Mouse (Mus musculus): Measurements from ENCODE around the gene Rabgef1. TPM values are rescaled to one million over a fixed set of nuclear protein-coding genes. Genes with fewer than 3 reads are reported as not detected.

Gene Rabgef1
- total and polyA plus RNA-seq, 2 experiments, result 11.8 to 13.1 TPM

GRCm38 (mm10) chr5:130193760-130194159 is 22.2 kb downstream of the Rabgef1 start:
- Histone ChIP-seq H3K27ac (replicated peaks; ENCODE audit: insufficient read depth, low read depth, low read length) (0 out of 2 replicates have a peak overlapping the region, but pooled peaks have one; percentile 8), H3K79me2 (ENCODE audit: control insufficient read depth, insufficient read depth, low read length) (peaks cover 9% of the 10 kb centered on the region; the same call in 1 of the 2 replicates), H3K36me3 (ENCODE audit: control insufficient read depth, insufficient read depth, low read length) (peaks cover 39% of the 10 kb centered on the region), H3K9ac (ENCODE audit: low read depth, low read length) (no peak overlapping the region), H3K4me3 (ENCODE audit: insufficient read depth, low read depth, low read length) (no peak overlapping the region), H3K4me1 (ENCODE audit: control insufficient read depth, insufficient read depth, low read length) (peaks cover 35% of the 10 kb centered on the region), H3K27me3 (ENCODE audit: control insufficient read depth, insufficient read depth, low read length) (no peaks in the 10 kb centered on the region)
- TF ChIP-seq CTCF (IDR thresholded peaks at IDR 0.05; ENCODE audit: low read depth, low read length) (no peak), POLR2A (IDR thresholded peaks at IDR 0.05; ENCODE audit: extremely low read depth, insufficient read depth, low read length) (no peak)
- no peak for DNase-seq (ENCODE audit: extremely low read depth, low read depth, low spot score)
- 88% methylated on average over 3 of the region's 3 CpGs for WGBS

DNA sequence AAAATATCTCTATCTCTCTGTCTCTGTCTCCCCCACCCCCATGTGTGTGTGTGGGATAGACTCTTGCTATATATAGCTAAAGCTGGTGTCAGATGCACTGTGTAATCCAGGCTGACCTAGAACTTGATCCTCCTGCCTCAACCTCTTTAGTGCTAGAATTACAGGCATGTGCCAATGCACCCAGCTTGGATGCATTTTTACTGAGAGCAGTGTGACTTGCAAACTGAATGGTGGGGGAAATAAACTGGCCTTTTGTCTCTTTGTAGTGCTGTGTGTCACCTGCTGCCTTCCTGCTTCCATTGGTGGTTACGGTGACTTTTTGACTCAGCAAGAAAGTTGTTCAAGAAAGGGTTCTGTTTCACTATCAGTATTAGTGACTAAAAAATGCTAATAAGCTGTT is 24.7 kb downstream of the Rabgef1 start:
- no peak for DNase-seq (ENCODE audit: extremely low read depth, low read depth, low spot score)
- peaks cover 36% of the 10 kb centered on the region for H3K36me3 ChIP-seq (ENCODE audit: control insufficient read depth, insufficient read depth, low read length)
- peaks cover 9% of the 10 kb centered on the region; the same call in 1 of the 2 replicates for H3K79me2 ChIP-seq (ENCODE audit: control insufficient read depth, insufficient read depth, low read length)
- no peak overlapping the region for H3K4me3 ChIP-seq (ENCODE audit: insufficient read depth, low read depth, low read length)
- H3K4me1 ChIP-seq (ENCODE audit: control insufficient read depth, insufficient read depth, low read length), result peaks cover 34% of the 10 kb centered on the region
- TF ChIP-seq POLR2A (IDR thresholded peaks at IDR 0.05; ENCODE audit: extremely low read depth, insufficient read depth, low read length) (no peak), CTCF (IDR thresholded peaks at IDR 0.05; ENCODE audit: low read depth, low read length) (no peak)
- H3K9ac ChIP-seq (ENCODE audit: low read depth, low read length), result no peak overlapping the region
- H3K27me3 ChIP-seq (ENCODE audit: control insufficient read depth, insufficient read depth, low read length), result no peaks in the 10 kb centered on the region
- H3K27ac ChIP-seq (replicated peaks; ENCODE audit: insufficient read depth, low read depth, low read length), result no peak overlapping the region
- WGBS, result 81% methylated on average over 1 of the region's 1 CpGs

GRCm38 (mm10) chr5:130197454-130197853 is 25.9 kb downstream of the Rabgef1 start:
- Histone ChIP-seq H3K79me2 (ENCODE audit: control insufficient read depth, insufficient read depth, low read length) (peaks cover 12% of the 10 kb centered on the region; the same call in 1 of the 2 replicates), H3K4me3 (ENCODE audit: insufficient read depth, low read depth, low read length) (no peak overlapping the region), H3K4me1 (ENCODE audit: control insufficient read depth, insufficient read depth, low read length) (peaks cover 27% of the 10 kb centered on the region), H3K9ac (ENCODE audit: low read depth, low read length) (no peak overlapping the region), H3K27ac (replicated peaks; ENCODE audit: insufficient read depth, low read depth, low read length) (no peak overlapping the region), H3K27me3 (ENCODE audit: control insufficient read depth, insufficient read depth, low read length) (no peaks in the 10 kb centered on the region), H3K36me3 (ENCODE audit: control insufficient read depth, insufficient read depth, low read length) (peaks cover 31% of the 10 kb centered on the region)
- WGBS, result 61% methylated on average over 3 of the region's 3 CpGs
- TF ChIP-seq CTCF (IDR thresholded peaks at IDR 0.05; ENCODE audit: low read depth, low read length), result no peak
- TF ChIP-seq POLR2A (IDR thresholded peaks at IDR 0.05; ENCODE audit: extremely low read depth, insufficient read depth, low read length), result no peak
- DNase-seq (ENCODE audit: extremely low read depth, low read depth, low spot score), result no peak

DNA sequence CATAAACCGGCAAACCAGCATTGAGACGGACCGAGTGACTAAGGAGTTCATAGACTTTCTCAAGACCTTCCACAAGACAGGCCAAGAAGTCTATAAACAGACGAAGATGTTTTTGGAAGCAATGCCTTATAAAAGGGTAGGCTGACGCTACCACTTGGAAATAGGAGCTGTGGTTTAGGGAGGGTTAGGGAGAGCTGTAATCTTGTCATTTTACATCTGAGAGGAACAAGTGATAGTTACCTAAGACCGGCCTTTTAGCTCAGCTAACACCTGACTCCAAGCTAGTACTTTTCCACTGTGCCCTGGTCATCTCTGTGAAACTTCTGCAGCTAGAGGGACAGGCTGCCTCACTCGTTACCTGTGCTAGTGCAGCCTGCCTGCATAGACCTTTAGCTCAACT is 26.4 kb downstream of the Rabgef1 start:
- TF ChIP-seq CTCF (IDR thresholded peaks at IDR 0.05; ENCODE audit: low read depth, low read length), result no peak
- TF ChIP-seq POLR2A (IDR thresholded peaks at IDR 0.05; ENCODE audit: extremely low read depth, insufficient read depth, low read length), result no peak
- H3K36me3 ChIP-seq (ENCODE audit: control insufficient read depth, insufficient read depth, low read length), result peaks cover 31% of the 10 kb centered on the region
- no peaks in the 10 kb centered on the region for H3K27me3 ChIP-seq (ENCODE audit: control insufficient read depth, insufficient read depth, low read length)
- H3K79me2 ChIP-seq (ENCODE audit: control insufficient read depth, insufficient read depth, low read length), result peaks cover 12% of the 10 kb centered on the region; the same call in 1 of the 2 replicates
- no peak for DNase-seq (ENCODE audit: extremely low read depth, low read depth, low spot score)
- H3K9ac ChIP-seq (ENCODE audit: low read depth, low read length), result no peak overlapping the region
- WGBS, result 91% methylated on average over 7 of the region's 7 CpGs
- no peak overlapping the region for H3K27ac ChIP-seq (replicated peaks; ENCODE audit: insufficient read depth, low read depth, low read length)
- H3K4me1 ChIP-seq (ENCODE audit: control insufficient read depth, insufficient read depth, low read length), result peaks cover 30% of the 10 kb centered on the region
- no peak overlapping the region for H3K4me3 ChIP-seq (ENCODE audit: insufficient read depth, low read depth, low read length)

- Histone ChIP-seq H3K9ac (ENCODE audit: low read depth, low read length) (no peak overlapping the region; the same call in 1 of the 2 replicates), H3K27ac (replicated peaks; ENCODE audit: insufficient read depth, low read depth, low read length) (peak overlapping the region; percentile 91), H3K79me2 (ENCODE audit: control insufficient read depth, insufficient read depth, low read length) (peaks cover 6% of the 10 kb centered on the region; the same call in 1 of the 2 replicates), H3K4me3 (ENCODE audit: insufficient read depth, low read depth, low read length) (no peak overlapping the region), H3K27me3 (ENCODE audit: control insufficient read depth, insufficient read depth, low read length) (no peaks in the 10 kb centered on the region), H3K4me1 (ENCODE audit: control insufficient read depth, insufficient read depth, low read length) (peaks cover 29% of the 10 kb centered on the region), H3K36me3 (ENCODE audit: control insufficient read depth, insufficient read depth, low read length) (peaks cover 25% of the 10 kb centered on the region)
- DNase-seq (ENCODE audit: extremely low read depth, low read depth, low spot score), result peak; percentile 99
- TF ChIP-seq POLR2A (IDR thresholded peaks at IDR 0.05; ENCODE audit: extremely low read depth, insufficient read depth, low read length) (no peak), CTCF (IDR thresholded peaks at IDR 0.05; ENCODE audit: low read depth, low read length) (no peak)
- 25% methylated on average over 10 of the region's 10 CpGs for WGBS
These were observed 28.8 kb downstream of the Rabgef1 start for GRCm38 (mm10) chr5:130200233-130201029.

GRCm38 (mm10) chr5:130203948-130204347 is 32.4 kb downstream of the Rabgef1 start:
- Histone ChIP-seq H3K4me3 (ENCODE audit: insufficient read depth, low read depth, low read length) (no peak overlapping the region), H3K27me3 (ENCODE audit: control insufficient read depth, insufficient read depth, low read length) (no peaks in the 10 kb centered on the region), H3K9ac (ENCODE audit: low read depth, low read length) (no peak overlapping the region), H3K4me1 (ENCODE audit: control insufficient read depth, insufficient read depth, low read length) (peaks cover 30% of the 10 kb centered on the region), H3K27ac (replicated peaks; ENCODE audit: insufficient read depth, low read depth, low read length) (peak overlapping the region; percentile 43), H3K79me2 (ENCODE audit: control insufficient read depth, insufficient read depth, low read length) (0 out of 2 replicates have a peak, but pooled peaks cover 3% of the 10 kb centered on the region), H3K36me3 (ENCODE audit: control insufficient read depth, insufficient read depth, low read length) (peaks cover 19% of the 10 kb centered on the region; the same call in 1 of the 2 replicates)
- 53% methylated on average over 4 of the region's 4 CpGs for WGBS
- DNase-seq (ENCODE audit: extremely low read depth, low read depth, low spot score), result peak; percentile 82
- no peak for TF ChIP-seq CTCF (IDR thresholded peaks at IDR 0.05; ENCODE audit: low read depth, low read length)
- TF ChIP-seq POLR2A (IDR thresholded peaks at IDR 0.05; ENCODE audit: extremely low read depth, insufficient read depth, low read length), result no peak
